Mouse (Mus musculus) lung, adult 18-20 months (tissue): ENCODE data around the gene Olfr287.

Experiments used
- DNase-seq, 2 experiments: peaks; one replicate each; pipeline ENCODE4 v3.0.0; 2022; ENCODE audit warnings: mixed read lengths in 2 of 2

The Olfr287 gene

DNA sequence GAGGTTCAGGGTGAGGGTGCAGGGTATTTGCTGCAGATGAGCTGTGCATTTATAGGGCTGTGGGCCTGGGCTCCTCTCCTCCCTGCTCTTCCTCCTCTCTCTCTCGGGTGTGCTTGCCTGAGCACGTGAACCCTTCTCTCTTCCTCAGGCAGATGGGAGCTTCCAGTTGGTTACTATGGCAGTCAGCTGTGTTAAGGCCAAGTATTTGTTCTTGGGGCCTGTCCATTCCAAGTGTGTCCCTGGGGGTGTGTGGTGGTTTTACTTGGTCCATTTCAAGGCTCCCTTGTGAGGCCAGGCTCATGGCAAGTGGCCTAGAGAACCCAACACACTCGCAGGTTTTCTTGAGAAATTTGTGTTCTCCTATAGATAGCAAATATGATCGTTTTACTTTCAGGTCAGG is at the start of gene Olfr287, which contains the start of gene Gm44579:
TSS of gene Olfr287 (minus strand) at position 180 of the 400 bp plus-strand sequence.
TSS of gene Gm44579 (minus strand) at position 101 of the 400 bp plus-strand sequence.
- DNase-seq = no peak

DNA sequence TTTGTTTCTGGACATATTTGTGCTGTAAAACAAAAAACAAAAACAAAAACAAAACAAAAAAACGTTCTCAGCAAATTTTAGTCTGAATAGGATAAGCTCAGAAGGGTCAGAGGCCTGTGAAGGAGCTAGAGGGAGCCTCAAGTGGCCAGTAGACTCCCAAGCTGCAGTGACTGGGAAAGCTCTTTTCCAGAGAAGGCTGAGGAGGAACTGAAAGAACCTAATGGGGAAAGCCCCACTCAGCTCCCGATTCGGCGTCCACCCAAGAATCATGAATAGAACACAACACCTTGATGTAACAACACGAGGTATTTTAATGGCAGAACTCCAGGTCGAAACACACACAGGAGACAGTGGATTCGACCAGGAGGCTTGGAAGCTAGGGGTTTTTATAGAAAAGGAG is 36.9 kb upstream of the Olfr287 start:
- no peak for DNase-seq

DNA sequence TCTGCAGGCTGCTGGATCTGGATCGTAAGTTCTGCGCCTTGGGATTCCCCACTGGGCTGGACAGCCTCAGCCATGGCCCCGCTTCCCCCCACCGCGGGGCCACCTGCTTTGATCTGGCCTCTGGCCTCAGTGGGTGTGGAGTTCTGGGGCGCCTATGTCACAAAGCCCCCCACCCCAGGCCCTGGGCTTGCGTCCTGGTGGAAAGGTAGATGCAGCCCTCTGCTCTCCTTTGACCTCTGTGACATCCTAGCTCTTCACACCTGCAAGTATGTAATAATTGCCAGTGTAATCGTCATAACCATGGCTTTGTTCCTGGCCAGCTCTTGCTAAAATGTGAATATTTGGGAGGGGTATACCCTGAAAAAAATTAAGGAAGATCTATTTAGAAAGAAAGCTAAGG is 36.3 kb upstream of the Olfr287 start, which contains the start of gene H1fnt:
TSS of gene H1fnt (minus strand) at position 101 of the 400 bp plus-strand sequence.
- DNase-seq = no peak

DNA sequence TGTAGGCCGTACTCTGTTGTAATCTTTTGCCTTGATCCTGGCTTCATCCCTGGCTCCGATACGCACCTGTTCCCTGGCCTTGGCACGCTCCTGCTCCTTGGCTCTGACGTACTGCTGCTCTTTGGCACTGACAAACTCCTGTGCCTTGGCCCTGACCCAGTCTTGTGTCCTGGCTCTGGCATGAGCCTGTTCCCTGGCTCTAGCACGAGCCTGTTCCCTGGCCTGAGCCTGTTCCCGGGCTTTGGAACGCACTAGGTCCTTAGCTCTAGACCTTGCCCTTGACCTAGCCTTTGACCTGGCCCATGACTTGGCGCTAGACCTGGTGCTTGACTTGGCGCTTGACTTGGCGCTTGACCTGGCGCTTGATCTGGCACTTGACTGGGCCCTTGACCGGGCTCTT is 35.4 kb upstream of the Olfr287 start:
- peak; percentile 5 to 21 for DNase-seq

DNA sequence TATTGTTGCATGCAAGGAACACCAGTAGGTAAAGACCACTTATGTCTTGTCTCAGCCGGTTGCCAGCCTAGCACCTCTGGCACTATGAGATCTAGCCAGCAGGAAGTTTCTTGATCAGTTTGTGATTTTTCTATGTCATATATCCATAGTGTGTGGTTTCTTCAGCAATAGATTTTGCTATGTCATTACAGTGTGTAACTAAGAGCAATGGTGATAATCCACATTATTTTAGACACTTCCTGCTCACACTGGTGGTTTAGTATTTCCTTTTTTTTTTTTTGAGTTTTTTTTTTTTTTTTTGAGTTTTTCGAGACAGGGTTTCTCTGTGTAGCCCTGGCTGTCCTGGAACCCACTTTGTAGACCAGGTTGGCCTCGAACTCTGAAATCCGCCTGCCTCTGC is 14.6 kb upstream of the Olfr287 start:
- DNase-seq = no peak

DNA sequence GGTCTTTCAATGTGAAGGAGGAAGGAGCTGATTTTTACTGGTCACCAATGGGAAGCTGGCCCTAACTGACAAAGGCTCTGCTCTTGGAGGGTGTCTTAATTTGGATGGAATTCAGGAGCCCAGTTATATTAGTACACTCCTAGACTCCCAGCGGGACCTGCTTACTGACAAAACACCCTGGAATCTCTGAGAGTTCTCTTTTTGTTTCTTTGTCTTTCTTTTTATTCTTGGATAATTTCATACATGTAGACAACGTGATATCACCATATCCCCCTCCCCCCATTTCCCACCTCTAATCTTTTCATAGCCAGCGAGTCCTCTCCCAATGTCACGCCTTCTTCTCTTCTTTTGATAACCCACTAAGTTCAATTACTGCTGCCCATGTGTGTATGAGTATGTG is 13.5 kb upstream of the Olfr287 start, which contains the start of gene Olfr286:
TSS of gene Olfr286 (minus strand) at position 101 of the 400 bp plus-strand sequence.
- no peak for DNase-seq

DNA sequence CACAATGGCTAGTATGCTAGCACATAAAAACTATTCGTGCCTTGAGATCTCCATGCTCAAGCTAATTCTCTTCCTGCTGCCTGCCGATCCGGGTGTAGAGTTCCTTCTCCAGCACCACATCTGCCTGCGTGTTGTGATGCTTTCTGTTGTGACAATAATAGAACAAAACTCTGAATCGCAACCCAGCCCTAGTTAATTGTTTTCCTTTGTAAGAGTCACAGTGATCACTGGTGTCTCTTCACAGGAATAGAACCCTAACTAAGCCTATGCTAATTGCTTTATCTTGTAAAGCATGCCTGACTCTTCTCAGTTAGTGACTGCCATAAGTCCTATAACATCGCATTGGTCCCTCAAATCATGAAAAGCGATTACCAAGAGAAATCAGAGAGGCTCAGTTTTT is 5.2 kb upstream of the Olfr287 start:
- no peak for DNase-seq

DNA sequence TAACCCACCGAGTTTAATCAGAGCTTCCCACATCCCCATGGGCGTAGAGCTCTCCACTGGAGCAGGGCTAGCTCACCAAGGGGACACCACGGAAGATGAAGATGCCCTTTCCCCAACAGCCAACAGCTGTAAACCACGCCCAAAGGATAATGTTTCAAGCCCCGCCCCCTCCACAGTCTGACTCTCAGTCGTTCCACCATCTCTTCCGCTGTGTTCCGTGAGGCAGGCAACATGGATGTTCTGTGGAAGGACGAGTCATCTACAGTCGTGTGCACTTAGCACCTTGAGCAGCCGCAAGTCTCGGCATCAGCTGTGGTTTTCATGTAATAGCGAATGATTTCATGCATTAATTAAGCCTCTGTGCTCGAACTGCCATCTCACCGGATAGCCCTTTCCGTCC is 4.8 kb upstream of the Olfr287 start:
- DNase-seq = no peak

DNA sequence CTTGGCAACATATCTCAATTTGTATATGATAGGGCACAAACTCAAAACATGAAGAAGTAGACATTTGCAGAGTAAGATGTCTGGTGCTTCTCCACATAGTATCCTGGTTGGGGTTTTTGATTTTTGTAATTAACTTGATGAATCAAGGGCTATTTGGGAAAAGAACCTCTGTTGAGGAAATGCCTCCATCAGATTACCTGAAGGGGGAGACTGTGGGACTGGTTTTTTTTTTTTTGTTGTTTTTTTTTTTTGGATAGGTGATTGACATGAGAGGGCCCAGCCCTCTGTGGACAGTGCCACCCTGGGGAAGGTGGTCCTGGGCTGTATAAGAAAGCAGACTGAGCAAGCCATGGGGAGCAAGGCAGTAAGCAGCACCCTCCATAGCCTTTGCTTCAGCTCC is 1.5 kb upstream of the Olfr287 start:
- DNase-seq = no peak

DNA sequence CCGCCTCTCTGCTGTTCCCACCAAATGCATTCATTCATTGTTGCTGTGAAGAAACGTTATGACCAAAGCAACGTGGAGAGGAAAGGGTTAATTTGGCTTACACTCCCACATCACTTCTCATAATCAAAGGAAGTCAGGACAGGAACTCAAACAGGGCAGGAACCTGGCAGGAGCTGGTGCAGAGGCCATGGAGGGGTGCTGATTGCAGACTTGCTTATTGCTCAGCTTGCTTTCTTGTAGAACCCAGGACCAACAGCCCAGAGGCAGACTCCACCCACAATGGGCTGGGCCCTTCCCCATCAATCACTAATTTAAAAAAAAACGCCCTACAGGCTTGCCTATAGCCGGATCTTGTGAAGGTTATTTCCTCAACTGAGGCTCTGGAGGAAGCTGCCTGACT is 6.7 kb downstream of the Olfr287 start:
- peak; percentile 7 to 30 for DNase-seq

DNA sequence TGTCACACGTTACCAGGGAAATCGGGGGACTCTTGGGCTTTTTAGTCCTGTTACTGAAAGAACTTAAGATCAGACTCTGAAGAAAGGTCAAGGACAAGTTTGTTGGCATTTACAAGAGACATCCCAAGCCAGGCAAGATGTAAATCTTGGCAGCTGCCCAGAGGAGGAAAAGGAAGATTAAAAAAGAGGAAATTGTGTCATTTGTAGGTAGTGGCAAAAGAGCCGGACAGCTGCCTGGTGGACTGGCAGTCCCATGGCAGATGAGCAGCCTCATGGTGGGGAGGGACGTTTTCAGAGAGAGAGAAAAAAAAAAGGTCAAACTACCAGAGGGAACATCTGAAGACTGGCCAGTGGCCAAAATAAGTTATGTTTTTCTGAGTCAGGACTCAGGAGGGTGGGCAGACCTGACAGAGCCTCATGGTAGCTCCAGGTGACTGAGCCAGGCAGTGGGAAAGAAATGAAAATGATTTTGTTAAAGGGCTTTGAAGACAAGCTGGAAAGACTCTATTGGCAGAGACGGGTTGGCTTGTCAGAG is 7.5 kb downstream of the Olfr287 start:
- peak; percentile 4 to 34 for DNase-seq

DNA sequence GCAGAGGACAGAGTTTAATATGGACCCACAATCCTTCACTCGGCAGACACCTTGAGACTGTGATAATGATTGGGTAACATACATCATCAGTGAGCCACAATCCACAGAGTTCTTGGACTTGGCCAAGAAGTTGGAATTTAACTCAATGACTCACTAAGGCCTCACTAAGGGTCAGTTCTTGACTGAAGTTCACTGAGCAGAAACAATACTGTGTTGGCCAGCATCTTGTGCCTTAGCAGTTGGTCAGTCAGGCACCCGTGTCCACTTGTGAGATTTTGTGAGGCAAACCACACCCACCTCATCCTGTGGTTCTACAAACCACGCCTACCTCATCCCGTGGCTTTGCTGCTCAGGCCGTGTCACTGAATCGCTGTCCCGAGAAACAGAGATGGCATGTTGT is 11.2 kb downstream of the Olfr287 start:
- DNase-seq = no peak

DNA sequence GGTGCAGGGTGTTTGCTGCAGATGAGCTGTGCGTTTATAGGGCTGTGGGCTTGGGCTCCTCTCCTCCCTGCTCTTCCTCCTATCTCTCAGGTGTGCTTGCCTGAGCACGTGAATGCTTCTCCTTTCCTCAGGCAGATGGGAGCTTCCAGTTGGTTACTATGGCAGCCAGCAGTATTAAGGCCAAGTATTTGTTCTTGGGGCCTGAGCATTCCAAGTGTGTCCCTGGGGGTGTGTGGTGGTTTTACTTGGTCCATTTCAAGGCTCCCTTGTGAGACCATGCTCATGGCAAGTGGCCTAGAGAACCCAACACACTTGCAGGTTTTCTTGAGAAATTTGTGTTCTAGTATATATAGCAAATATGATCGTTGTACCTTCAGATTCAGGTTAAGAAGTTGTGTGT is 25.4 kb downstream of the Olfr287 start, which contains the start of gene Olfr288:
TSS of gene Olfr288 (minus strand) at position 101 of the 400 bp plus-strand sequence.
- no peak for DNase-seq

DNA sequence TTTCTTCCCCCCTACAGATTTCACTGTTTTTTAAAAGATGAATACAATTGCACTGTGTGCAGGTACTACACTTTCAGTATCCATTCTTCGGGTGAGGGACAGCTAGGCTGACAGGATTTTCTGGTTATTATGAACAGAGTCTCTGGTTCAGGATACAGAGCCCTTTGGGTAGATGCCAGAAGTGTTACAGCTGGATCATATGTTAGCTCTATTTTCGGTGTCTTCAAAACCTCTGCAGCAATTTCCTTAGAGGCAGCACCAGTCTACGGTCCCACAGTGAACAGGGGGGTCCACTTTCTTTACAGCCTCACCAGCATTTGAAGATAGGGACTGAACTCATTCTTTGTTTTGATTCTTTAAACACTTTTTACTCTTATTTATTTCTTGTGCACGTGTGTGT is 36.4 kb downstream of the Olfr287 start:
- no peak for DNase-seq

DNA sequence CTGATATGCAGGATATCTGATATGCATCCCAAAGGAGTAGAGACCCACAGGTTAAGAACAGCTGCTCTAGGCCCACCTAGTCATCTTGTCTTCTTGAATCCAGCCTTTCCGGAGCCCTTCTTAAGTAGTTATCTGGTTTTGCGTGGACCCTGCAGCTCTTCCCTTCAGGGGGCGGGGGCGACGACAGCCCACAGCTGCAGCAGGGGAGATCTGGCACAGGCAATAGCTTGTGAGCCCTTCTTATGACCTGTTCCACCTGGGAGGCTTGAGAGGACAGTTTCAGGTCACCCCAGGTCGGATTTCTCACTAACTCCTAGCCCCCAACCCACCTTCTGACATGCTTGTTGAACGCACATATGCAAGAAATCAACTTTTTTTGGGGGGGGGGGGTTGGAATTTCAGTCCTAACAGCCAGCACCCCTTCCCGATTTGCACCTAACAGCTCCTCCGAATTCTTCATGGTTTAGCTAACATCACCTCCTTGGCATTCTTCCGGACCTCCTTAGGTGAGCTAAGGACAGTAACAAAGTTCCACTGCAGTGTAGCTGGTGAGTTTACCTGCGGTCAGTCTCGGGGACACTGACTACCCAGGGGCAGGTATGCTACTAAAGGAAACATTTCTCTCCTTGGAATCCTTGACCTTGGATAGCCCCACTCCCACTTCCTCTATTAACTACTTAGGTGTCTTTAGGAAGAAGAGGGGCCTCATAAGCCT is 38.8 kb downstream of the Olfr287 start:
- no peak for DNase-seq

DNA sequence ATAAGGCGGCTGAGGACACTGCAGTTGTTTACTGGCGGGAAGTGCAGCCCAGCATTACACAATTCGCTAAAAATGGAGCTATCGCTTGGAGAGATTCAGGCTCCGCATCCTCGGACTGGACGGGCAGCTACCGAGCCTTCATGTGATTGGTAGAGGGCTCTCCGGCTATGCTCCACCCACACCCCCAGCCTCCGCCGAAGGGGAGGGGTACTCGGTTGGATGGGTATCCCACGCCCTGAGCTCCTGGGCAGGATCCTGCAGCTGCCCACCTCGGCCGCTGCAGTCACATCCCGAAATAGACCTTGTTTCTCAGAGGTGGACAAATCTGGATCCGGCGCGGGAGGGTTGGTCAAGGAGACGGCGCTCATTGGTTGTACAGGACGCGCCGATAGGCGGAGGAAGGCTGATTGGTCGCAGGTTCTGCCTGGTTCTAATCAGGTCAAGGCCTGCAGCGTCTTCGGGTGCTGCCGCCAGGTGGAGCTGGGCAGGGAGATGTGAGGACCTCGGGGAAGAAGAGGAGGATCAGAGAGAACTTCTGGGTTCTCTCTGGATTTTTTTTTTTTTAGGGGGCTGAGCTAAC is 39.6 kb downstream of the Olfr287 start:
- DNase-seq = peak; percentile 93 to 95

DNA sequence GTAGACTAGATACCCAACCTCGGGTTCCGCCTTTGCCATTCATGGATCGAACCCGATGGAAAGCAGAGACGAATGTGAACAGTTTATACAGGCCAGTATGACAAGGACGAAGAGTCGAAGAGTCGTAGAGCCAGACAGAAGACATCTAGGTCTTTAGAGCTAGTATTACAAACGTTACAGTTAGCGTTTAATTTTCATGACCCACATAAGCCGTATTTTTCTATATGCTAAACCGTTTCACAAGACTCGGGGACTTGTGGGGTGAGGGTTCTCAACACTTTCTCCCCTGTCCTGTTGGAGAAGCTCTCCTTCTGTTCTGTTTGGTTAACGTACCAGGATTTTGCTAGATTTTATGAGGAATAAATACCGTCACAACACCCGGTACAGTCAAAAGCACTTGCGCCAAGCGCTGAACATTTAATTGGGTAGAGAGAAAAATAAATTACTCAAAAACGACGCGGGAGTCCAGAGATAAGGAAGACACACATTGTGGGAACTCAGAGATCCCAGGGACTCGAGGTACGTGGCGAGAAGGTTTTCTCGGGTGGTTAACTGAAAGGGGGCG is 40.2 kb downstream of the Olfr287 start:
- DNase-seq = no peak

DNA sequence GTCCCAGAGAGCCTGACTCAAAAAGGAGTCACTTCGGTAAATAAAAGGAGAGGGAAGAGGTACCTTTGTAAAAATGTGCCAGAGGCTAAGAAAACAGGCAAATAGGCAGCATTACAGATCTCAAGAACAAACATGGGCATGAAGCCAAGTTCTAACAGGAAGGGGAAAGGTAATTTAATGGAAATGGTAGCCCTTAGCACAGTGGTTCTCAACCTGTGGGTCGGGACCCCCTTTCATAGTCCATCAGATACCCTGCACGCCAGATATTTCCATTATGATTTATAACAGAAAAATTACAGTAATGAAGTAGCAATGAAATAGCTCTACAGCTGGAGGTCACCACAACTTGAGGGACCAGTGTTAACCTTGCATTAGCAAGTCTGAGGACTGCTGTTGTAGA is 43.5 kb downstream of the Olfr287 start:
- no peak for DNase-seq

DNA sequence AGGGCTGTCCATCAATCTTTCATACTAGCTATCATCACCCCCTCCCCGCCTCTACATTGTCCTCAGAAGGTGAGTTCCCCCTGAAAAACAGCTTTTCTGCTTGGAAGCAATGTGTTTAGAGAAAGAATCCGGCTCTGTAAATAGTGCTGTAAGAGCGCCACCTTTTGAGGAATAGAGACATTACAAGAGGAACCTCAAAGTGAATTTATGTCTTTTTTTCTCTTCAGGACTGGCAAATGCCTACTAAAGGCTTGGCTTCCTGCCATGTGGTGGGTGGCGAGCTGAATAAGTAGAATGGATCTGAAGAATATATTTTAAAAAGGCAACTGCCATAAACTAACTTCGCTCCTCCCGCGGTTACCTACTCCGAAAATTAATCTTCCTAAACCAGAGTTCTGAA is 47.0 kb downstream of the Olfr287 start:
- DNase-seq = peak in 1 of 2 experiments; percentile 10

DNA sequence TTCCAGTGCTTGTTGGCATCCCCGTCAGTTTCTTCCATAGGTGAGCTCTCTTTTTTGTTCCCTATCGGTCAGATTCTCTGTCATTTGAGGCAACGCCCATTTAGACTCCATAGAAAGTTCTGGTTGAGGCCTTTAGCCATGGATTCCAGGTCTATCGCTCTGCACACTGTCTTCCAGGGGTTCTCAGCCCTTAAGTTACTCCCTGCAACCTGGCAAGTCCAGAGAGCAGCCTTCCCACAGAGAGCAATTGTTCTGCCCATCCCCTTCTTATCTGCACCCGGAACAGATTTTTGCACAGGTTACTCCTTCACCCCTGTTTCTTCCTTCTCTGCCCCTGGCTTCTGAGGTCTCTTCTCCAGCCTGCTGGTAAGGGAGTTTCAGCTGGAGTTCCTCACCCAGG is 48.7 kb downstream of the Olfr287 start:
- no peak for DNase-seq

DNA sequence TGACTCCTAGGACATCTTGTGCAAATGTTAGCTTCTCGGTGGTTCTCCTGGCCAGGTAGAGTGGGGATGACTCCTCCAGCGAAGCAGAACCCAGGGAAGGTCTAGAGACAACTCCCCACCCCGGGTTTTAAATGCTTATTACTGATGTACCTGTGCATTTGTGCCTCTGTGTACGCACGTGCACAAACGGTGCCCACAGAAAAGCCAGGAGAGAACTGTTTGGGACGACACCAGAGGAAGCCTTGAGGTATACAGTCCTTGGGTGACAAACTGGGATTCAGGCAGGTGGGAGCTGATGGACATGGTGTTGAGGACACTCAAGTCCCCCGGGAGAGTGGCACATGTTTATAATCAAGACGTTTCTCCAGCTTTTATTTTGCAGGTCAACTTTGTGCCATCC is 49.9 kb downstream of the Olfr287 start:
- no peak for DNase-seq

DNA sequence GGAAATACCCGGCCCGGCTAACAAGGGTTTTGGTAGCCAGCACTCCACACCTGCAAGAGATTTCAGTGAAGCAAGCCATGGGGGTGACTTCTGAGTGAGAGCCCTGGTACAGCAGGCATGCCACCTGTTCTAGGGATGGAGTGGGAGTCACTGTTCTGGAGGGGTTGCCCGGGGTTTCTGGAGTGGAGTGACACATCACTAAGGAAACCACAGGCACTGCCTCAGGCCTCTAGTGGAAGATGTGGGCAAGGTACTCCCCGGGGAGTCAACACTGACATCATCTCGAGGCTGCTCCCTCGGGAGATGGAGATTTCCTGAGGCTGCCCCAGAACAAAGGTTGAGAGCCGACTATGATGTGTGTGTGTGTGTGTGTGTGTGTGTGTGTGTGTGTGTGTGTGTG is 50.5 kb downstream of the Olfr287 start:
- no peak for DNase-seq

DNA sequence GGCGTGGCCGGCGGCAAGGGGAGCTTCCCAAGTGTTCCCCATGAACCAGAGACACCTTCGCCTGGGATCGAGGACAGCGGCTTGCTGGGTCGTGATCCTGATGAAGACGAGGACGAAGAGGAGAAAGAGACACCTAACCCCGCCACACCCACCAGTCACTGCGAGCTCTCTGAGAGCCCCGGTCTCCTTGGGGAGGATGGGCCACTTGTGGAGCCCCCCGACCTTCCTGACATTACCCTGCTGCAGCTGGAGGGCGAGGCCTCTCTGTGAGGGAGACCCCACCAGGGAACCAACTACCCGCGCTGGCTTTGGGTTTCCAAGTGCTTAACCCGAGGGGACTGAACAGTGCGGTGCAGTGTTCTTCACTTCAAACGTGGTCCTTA is 52.2 kb downstream of the Olfr287 start:
- DNase-seq = no peak
